Mouse (Mus musculus): ENCODE data around the gene Sult1d1.
A peak's percentile ranks its signal among the peaks of the same experiment; 100 is the strongest.

DNA sequence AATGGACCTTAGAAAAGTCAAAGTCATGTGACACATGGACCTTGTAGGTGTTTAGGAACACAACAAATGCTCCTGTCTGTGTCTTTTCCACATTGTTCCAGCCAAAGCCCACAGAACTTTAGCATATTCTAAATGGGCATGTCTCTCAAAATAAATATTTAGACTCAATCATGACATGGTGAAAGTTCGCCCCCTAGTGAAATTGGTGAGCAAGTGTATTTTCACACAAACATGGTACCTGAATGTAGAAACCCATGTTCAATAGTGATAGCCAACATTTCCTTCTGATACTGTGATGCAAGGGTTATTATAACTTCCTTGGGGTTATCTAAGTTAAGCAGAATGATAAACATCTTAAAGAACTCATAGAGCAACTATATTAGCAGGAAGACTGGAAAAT lies 17.9 kb downstream of the Sult1d1 start:
- TF ChIP-seq CTCF (IDR thresholded peaks at IDR 0.05) (0 out of 2 replicates have a peak, but pooled peaks have one; percentile 5), POLR2A (IDR thresholded peaks at IDR 0.05; ENCODE audit: insufficient read depth, low read depth, low read length) (no peak)
